Mouse (Mus musculus) CH12.LX (cell line): ENCODE results near the gene Bhlha15. TPM values are rescaled to one million over a fixed set of nuclear protein-coding genes. Genes with fewer than 3 reads are reported as not detected.

Experiments used
- DNase-seq: peaks from one replicate; pipeline ENCODE4 v3.0.0-alpha.2; 2013; ENCODE audit errors: extremely low read depth
- H3K27ac ChIP-seq: 2 replicates; pipeline ENCODE4 v1.5.1; 2012; ENCODE audit warnings: low read depth, mild to moderate bottlenecking, control low read depth, moderate library complexity; ENCODE audit not compliant: insufficient read depth
- H3K27me3 ChIP-seq: replicated peaks from 2 replicates; pipeline ENCODE3; 2012; ENCODE audit warnings: inconsistent platforms
- H3K36me3 ChIP-seq, 2 experiments: replicated peaks in 1 of 2; 2 replicates each; pipeline versions ENCODE3 to v1.6.1; 2012; ENCODE audit warnings: inconsistent platforms in 1 of 2, low read length in 1 of 2, mild to moderate bottlenecking in 1 of 2, mixed read lengths in 1 of 2, moderate library complexity in 1 of 2; ENCODE audit not compliant: control insufficient read depth in 1 of 2, insufficient read depth in 1 of 2
- H3K4me1 ChIP-seq, 2 experiments: 2 replicates each; pipeline ENCODE4 v1.6.1; 2012; ENCODE audit warnings: inconsistent platforms in 1 of 2, moderate library complexity in 1 of 2; ENCODE audit not compliant: insufficient read depth in 2 of 2, control insufficient read depth in 1 of 2
- H3K4me2 ChIP-seq: 2 replicates; pipeline ENCODE4 v1.6.1; 2012; ENCODE audit warnings: low read depth, mild to moderate bottlenecking, control low read depth; ENCODE audit not compliant: poor library complexity, insufficient read depth, severe bottlenecking
- H3K4me3 ChIP-seq, 3 experiments: fragments of 150-350 bp in 1 of 3; sonication (generic) in 1 of 3; replicated peaks in 1 of 3; 2 replicates each; pipeline versions ENCODE3 to v1.5.1; 2011 to 2012; ENCODE audit warnings: low read depth in 2 of 3, low read length in 2 of 3, mild to moderate bottlenecking in 2 of 3, moderate library complexity in 2 of 3, control low read depth in 1 of 3, improper control_type of control experiment in 1 of 3, inconsistent platforms in 1 of 3, mixed read lengths in 1 of 3; ENCODE audit not compliant: poor library complexity in 1 of 3
- H3K79me2 ChIP-seq: replicated peaks from 2 replicates; pipeline ENCODE4 v1.6.1; 2012; ENCODE audit warnings: mild to moderate bottlenecking, moderate library complexity; ENCODE audit not compliant: control insufficient read depth, poor library complexity, insufficient read depth, severe bottlenecking; ENCODE audit errors: extremely low read depth
- H3K9ac ChIP-seq: 2 replicates; pipeline ENCODE4 v1.6.1; 2012; ENCODE audit warnings: low read depth, mild to moderate bottlenecking, control low read depth, moderate library complexity; ENCODE audit not compliant: insufficient read depth
- H3K9me3 ChIP-seq: replicated peaks from 2 replicates; pipeline ENCODE3; 2012; ENCODE audit warnings: low read length, inconsistent platforms, mixed read lengths
- CHD1 ChIP-seq: IDR thresholded peaks from 2 replicates; pipeline ENCODE4 v1.6.1; 2012; ENCODE audit warnings: low read depth, low read length, improper control_type of control experiment, inconsistent platforms
- CHD2 ChIP-seq: IDR thresholded peaks from 2 replicates; pipeline ENCODE4 v1.6.1; 2011; ENCODE audit warnings: low read length, improper control_type of control experiment
- CTCF ChIP-seq, 2 experiments: IDR thresholded peaks in 1 of 2; conservative IDR thresholded peaks in 1 of 2; 2 replicates each; pipeline ENCODE4 v1.5.1; 2011 to 2012; ENCODE audit warnings: low read depth in 2 of 2, low read length in 2 of 2, improper control_type of control experiment in 1 of 2, inconsistent platforms in 1 of 2, mild to moderate bottlenecking in 1 of 2, moderate library complexity in 1 of 2
- E2F4 ChIP-seq: IDR thresholded peaks from 2 replicates; pipeline ENCODE4 v1.6.1; 2011; ENCODE audit warnings: low read depth, low read length, improper control_type of control experiment; ENCODE audit not compliant: insufficient replicate concordance
- EP300 ChIP-seq: IDR thresholded peaks from 2 replicates; pipeline ENCODE4 v1.6.1; 2011; ENCODE audit warnings: low read length, improper control_type of control experiment
- ETS1 ChIP-seq: conservative IDR thresholded peaks from 2 replicates; pipeline ENCODE4 v1.6.1; 2012; ENCODE audit warnings: low read depth, mild to moderate bottlenecking, inconsistent platforms, low read length, improper control_type of control experiment, moderate library complexity
- GABPA ChIP-seq: IDR thresholded peaks from 2 replicates; pipeline ENCODE4 v1.6.1; 2012; ENCODE audit warnings: low read depth, low read length, improper control_type of control experiment, inconsistent platforms; ENCODE audit not compliant: insufficient replicate concordance
- IRF4 ChIP-seq: IDR thresholded peaks from 2 replicates; pipeline ENCODE4 v1.6.1; 2014; ENCODE audit warnings: low read depth, mild to moderate bottlenecking, inconsistent platforms, low read length, improper control_type of control experiment
- MAFK ChIP-seq: IDR thresholded peaks from 2 replicates; pipeline ENCODE4 v1.6.1; 2011; ENCODE audit warnings: low read length, improper control_type of control experiment; ENCODE audit not compliant: insufficient replicate concordance
- MAZ ChIP-seq: IDR thresholded peaks from 2 replicates; pipeline ENCODE4 v1.6.1; 2012; ENCODE audit warnings: low read depth, mild to moderate bottlenecking, inconsistent platforms, low read length, improper control_type of control experiment, moderate library complexity
- MEF2A ChIP-seq: IDR thresholded peaks from 2 replicates; pipeline ENCODE4 v1.6.1; 2014; ENCODE audit warnings: low read depth, mild to moderate bottlenecking, inconsistent platforms, low read length, improper control_type of control experiment, borderline replicate concordance
- MXI1 ChIP-seq: IDR thresholded peaks from 2 replicates; pipeline ENCODE4 v1.6.1; 2011; ENCODE audit warnings: mild to moderate bottlenecking, low read depth, low read length, improper control_type of control experiment
- MYC ChIP-seq: IDR thresholded peaks from 2 replicates; pipeline ENCODE4 v1.6.1; 2011; ENCODE audit warnings: low read depth, mild to moderate bottlenecking, improper control_type of control experiment, low read length
- NRF1 ChIP-seq: IDR thresholded peaks from 2 replicates; pipeline ENCODE4 v1.6.1; 2014; ENCODE audit warnings: low read depth, mild to moderate bottlenecking, inconsistent platforms, low read length, improper control_type of control experiment, moderate library complexity
- PAX5 ChIP-seq: IDR thresholded peaks from 2 replicates; pipeline ENCODE4 v1.6.1; 2012; ENCODE audit warnings: low read length, inconsistent platforms, mixed read lengths
- POLR2AphosphoS2 ChIP-seq: IDR thresholded peaks from 2 replicates; pipeline ENCODE4 v1.6.1; 2011; ENCODE audit warnings: low read depth, low read length, improper control_type of control experiment
- RAD21 ChIP-seq: IDR thresholded peaks from 2 replicates; pipeline ENCODE4 v1.6.1; 2011; ENCODE audit warnings: low read depth, mild to moderate bottlenecking, low read length, improper control_type of control experiment, moderate library complexity
- RCOR1 ChIP-seq: conservative IDR thresholded peaks from 2 replicates; pipeline ENCODE4 v1.6.1; 2012; ENCODE audit warnings: low read depth, mild to moderate bottlenecking, inconsistent platforms, low read length, improper control_type of control experiment
- SIN3A ChIP-seq: IDR thresholded peaks from 2 replicates; pipeline ENCODE4 v1.6.1; 2012; ENCODE audit warnings: low read length, improper control_type of control experiment, inconsistent platforms
- TBP ChIP-seq: conservative IDR thresholded peaks from 2 replicates; pipeline ENCODE4 v1.6.1; 2011; ENCODE audit warnings: low read depth, low read length, improper control_type of control experiment
- TCF12 ChIP-seq: IDR thresholded peaks from 2 replicates; pipeline ENCODE4 v1.6.1; 2014; ENCODE audit warnings: low read depth, mild to moderate bottlenecking, inconsistent platforms, low read length, improper control_type of control experiment
- UBTF ChIP-seq: IDR thresholded peaks from 2 replicates; pipeline ENCODE4 v1.6.1; 2012; ENCODE audit warnings: low read depth, mild to moderate bottlenecking, inconsistent platforms, low read length, improper control_type of control experiment, moderate library complexity
- USF1 ChIP-seq: IDR thresholded peaks from 2 replicates; pipeline ENCODE4 v1.6.1; 2014; ENCODE audit warnings: low read depth, mild to moderate bottlenecking, inconsistent platforms, low read length, improper control_type of control experiment
- ZKSCAN1 ChIP-seq: IDR thresholded peaks from 2 replicates; pipeline ENCODE4 v1.6.1; 2012; ENCODE audit warnings: low read depth, inconsistent platforms, low read length, improper control_type of control experiment, borderline replicate concordance
- dilution Hi-C: fragments of 300-500 bp; cut with MboI; formaldehyde crosslinking; loops from 2 replicates; pipeline ENCODE4 v1.14.3; 2020; ENCODE audit warnings: low sequenced_read_pairs; ENCODE audit not compliant: extremely low pct_unique_long_range_greater_than_20kb, extremely low pct_ligation_motif_present
- in situ Hi-C: fragments of 300-500 bp; cut with MboI; formaldehyde crosslinking; loops from 3 replicates; pipeline ENCODE4 v1.14.3; 2019; ENCODE audit warnings: low sequenced_read_pairs, low pct_ligation_motif_present, low pct_unique_long_range_greater_than_20kb, mixed read lengths
- polyA plus RNA-seq: library from polyadenylated mRNA; unstranded; fragments of >175 nt; gene quantifications from 2 replicates; pipeline ENCODE4 v1.2.1, GENCODE M21; 2012; ENCODE audit warnings: low read depth; ENCODE audit not compliant: insufficient read length
- total RNA-seq, 2 experiments: library from RNA; depleted of rRNA; stranded (reverse); fragments of 300-350 nt in 1 of 2; fragments of >200 nt in 1 of 2; gene quantifications; 2 replicates each; pipeline ENCODE4 v1.2.3; 2012 to 2014

Bhlha15 gene
- total and polyA plus RNA-seq, 3 experiments, result 0.90 to 6.1 (median 4.0) TPM

GRCm38 (mm10) chr5:144182542-144183247 lies 7.4 kb upstream of the Bhlha15 start:
- no peak for TF ChIP-seq ZKSCAN1
- no peak for TF ChIP-seq GABPA
- no peak for TF ChIP-seq TBP
- no peak for TF ChIP-seq NRF1
- TF ChIP-seq MEF2A, result no peak
- TF ChIP-seq E2F4, result no peak
- TF ChIP-seq POLR2AphosphoS2, result no peak
- no peak for TF ChIP-seq MYC
- no peak for TF ChIP-seq SIN3A
- TF ChIP-seq PAX5, result no peak
- no peak for TF ChIP-seq CHD1
- TF ChIP-seq RAD21, result no peak
- H3K4me2 ChIP-seq, result no peak overlapping the region
- H3K9me3 ChIP-seq, result no peaks in the 10 kb centered on the region
- in situ Hi-C loops, result no loop called here
- H3K4me1 ChIP-seq, result peaks cover 26 to 51% of the 10 kb centered on the region in 2 experiments
- H3K9ac ChIP-seq, result no peak overlapping the region
- dilution Hi-C loops, result no loop called here
- DNase-seq, result no peak
- no peak overlapping the region for H3K27ac ChIP-seq
- no peaks in the 10 kb centered on the region for H3K79me2 ChIP-seq
- H3K36me3 ChIP-seq, result peaks cover 20 to 72% of the 10 kb centered on the region in 2 experiments
- H3K4me3 ChIP-seq, result no peak overlapping the region
- no peaks in the 10 kb centered on the region for H3K27me3 ChIP-seq

- Histone ChIP-seq H3K9ac (no peak overlapping the region), H3K4me2 (no peak overlapping the region), H3K9me3 (no peaks in the 10 kb centered on the region), H3K36me3 (peaks cover 20 to 70% of the 10 kb centered on the region in 2 experiments), H3K79me2 (no peaks in the 10 kb centered on the region), H3K4me1 (peaks cover 26 to 47% of the 10 kb centered on the region in 2 experiments), H3K27me3 (no peaks in the 10 kb centered on the region), H3K27ac (no peak overlapping the region), H3K4me3 (no peak overlapping the region)
- no peak for TF ChIP-seq E2F4
- no peak for DNase-seq
- in situ Hi-C loops, result no loop called here
- dilution Hi-C loops, result no loop called here
These were observed 6.9 kb upstream of the Bhlha15 start for GRCm38 (mm10) chr5:144183248-144183559.

- dilution Hi-C loops (no loop called here), in situ Hi-C loops (no loop called here)
- Histone ChIP-seq H3K4me2 (no peak overlapping the region), H3K27me3 (no peaks in the 10 kb centered on the region), H3K27ac (no peak overlapping the region), H3K9me3 (no peaks in the 10 kb centered on the region), H3K4me1 (peaks cover 26 to 42% of the 10 kb centered on the region in 2 experiments), H3K36me3 (peaks cover 20 to 71% of the 10 kb centered on the region in 2 experiments), H3K4me3 (no peak overlapping the region), H3K79me2 (no peaks in the 10 kb centered on the region), H3K9ac (no peak overlapping the region)
- DNase-seq, result peak; percentile 31
- no peak for TF ChIP-seq CTCF (conservative IDR thresholded peaks at IDR 0.05 in 1 of 2, IDR thresholded peaks at IDR 0.05 in 1 of 2; ENCODE audit: low read depth in 2 of 2, low read length in 2 of 2)
- TF ChIP-seq RAD21, result no peak
- TF ChIP-seq MAZ, result peak; percentile 73; the same call in 1 of the 2 replicates
- TF ChIP-seq USF1, result no peak
- no peak for TF ChIP-seq TBP
- TF ChIP-seq ETS1, result peak; percentile 74
- peak; percentile 49; the same call in 1 of the 2 replicates for TF ChIP-seq SIN3A
- TF ChIP-seq CHD2, result peak; percentile 67; the same call in 1 of the 2 replicates
- TF ChIP-seq IRF4, result peak; percentile 86
- peak; percentile 71 for TF ChIP-seq MAFK
- no peak for TF ChIP-seq UBTF
- TF ChIP-seq MXI1, result peak; percentile 62
- peak; percentile 80; the same call in 1 of the 2 replicates for TF ChIP-seq MEF2A
- TF ChIP-seq EP300, result peak; percentile 84
- peak; percentile 97 for TF ChIP-seq RCOR1
- peak; percentile 35; the same call in 1 of the 2 replicates for TF ChIP-seq NRF1
- TF ChIP-seq TCF12, result peak; percentile 99
These were observed 6.3 kb upstream of the Bhlha15 start for GRCm38 (mm10) chr5:144183647-144184335.
